Mouse (Mus musculus): ENCODE measurements around the gene Rasal3. TPM values are rescaled to one million over a fixed set of nuclear protein-coding genes. Genes with fewer than 3 reads are reported as not detected.

Gene Rasal3
- polyA plus RNA-seq, 1 experiment from 2014 or later: 1.0 TPM

GRCm38 (mm10) chr17:32349851-32350381 lies 53.5 kb downstream of the Rasal3 start:
- Histone ChIP-seq H3K9me3 (ENCODE audit: low read depth, low read length) (no peaks in the 10 kb centered on the region), H3K27me3 (ENCODE audit: insufficient read depth, low read length) (no peaks in the 10 kb centered on the region), H3K9ac (peak overlapping the region; percentile 74), H3K27ac (ENCODE audit: low read depth) (peak overlapping the region; percentile 82), H3K4me1 (ENCODE audit: insufficient read depth) (0 out of 2 replicates have a peak, but pooled peaks cover 4% of the 10 kb centered on the region), H3K4me2 (peak overlapping the region; percentile 87), H3K4me3 (ENCODE audit: low read depth, low read length) (peak overlapping the region; percentile 85), H3K36me3 (ENCODE audit: insufficient read depth) (peaks cover 29% of the 10 kb centered on the region)
- no peak for TF ChIP-seq CTCF (IDR thresholded peaks at IDR 0.05; ENCODE audit: low read depth)
- ATAC-seq (ENCODE audit: insufficient read depth) (no peak; the same call in none of the 2 replicates), DNase-seq (no peak)
- under 1% methylated on average over 24 of the region's 24 CpGs for WGBS

- Histone ChIP-seq H3K9ac (peak overlapping the region; percentile 74), H3K4me3 (ENCODE audit: low read depth, low read length) (peak overlapping the region; percentile 85), H3K4me2 (peak overlapping the region; percentile 87), H3K36me3 (ENCODE audit: insufficient read depth) (peaks cover 29% of the 10 kb centered on the region), H3K9me3 (ENCODE audit: low read depth, low read length) (no peaks in the 10 kb centered on the region), H3K27me3 (ENCODE audit: insufficient read depth, low read length) (no peaks in the 10 kb centered on the region), H3K4me1 (ENCODE audit: insufficient read depth) (0 out of 2 replicates have a peak, but pooled peaks cover 4% of the 10 kb centered on the region), H3K27ac (ENCODE audit: low read depth) (peak overlapping the region; percentile 82)
- DNase-seq (peak; percentile 68), ATAC-seq (ENCODE audit: insufficient read depth) (no peak)
- WGBS: 6% methylated on average over 4 of the region's 4 CpGs
- TF ChIP-seq CTCF (IDR thresholded peaks at IDR 0.05; ENCODE audit: low read depth): peak; percentile 90
Measured at GRCm38 (mm10) chr17:32349037-32349732, 54.2 kb downstream of the Rasal3 start.

DNA sequence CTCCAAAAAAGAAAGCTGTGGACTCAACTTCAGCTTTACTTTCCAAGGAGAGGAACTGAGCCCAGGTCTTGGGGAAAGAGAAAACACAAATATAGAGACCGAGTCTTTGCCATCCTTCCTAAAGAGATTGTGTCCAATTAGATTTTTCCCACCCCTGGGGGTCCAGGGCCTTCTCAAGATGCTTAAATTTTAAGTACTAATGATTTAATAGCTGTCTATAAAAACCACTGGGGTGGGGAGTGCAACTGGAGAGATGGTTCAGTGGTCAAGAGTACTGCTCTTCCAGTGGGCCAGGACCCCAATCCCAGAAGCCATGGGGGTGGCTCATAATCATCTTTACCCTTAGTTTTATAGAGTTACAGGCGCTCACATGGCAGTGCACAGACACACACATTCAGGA lies 55.0 kb downstream of the Rasal3 start:
- DNase-seq (no peak), ATAC-seq (ENCODE audit: insufficient read depth) (no peak)
- Histone ChIP-seq H3K27ac (ENCODE audit: low read depth) (no peak overlapping the region), H3K4me2 (peak overlapping the region; percentile 87), H3K9ac (no peak overlapping the region), H3K36me3 (ENCODE audit: insufficient read depth) (peaks cover 28% of the 10 kb centered on the region), H3K27me3 (ENCODE audit: insufficient read depth, low read length) (no peaks in the 10 kb centered on the region), H3K9me3 (ENCODE audit: low read depth, low read length) (no peaks in the 10 kb centered on the region), H3K4me1 (ENCODE audit: insufficient read depth) (0 out of 2 replicates have a peak, but pooled peaks cover 4% of the 10 kb centered on the region), H3K4me3 (ENCODE audit: low read depth, low read length) (no peak overlapping the region; the same call in 1 of the 2 replicates)
- TF ChIP-seq CTCF (IDR thresholded peaks at IDR 0.05; ENCODE audit: low read depth): no peak
- 86% methylated on average over 2 of the region's 2 CpGs for WGBS

GRCm38 (mm10) chr17:32341102-32341501 lies 62.3 kb downstream of the Rasal3 start:
- no peak for TF ChIP-seq CTCF (IDR thresholded peaks at IDR 0.05; ENCODE audit: low read depth)
- DNase-seq (no peak), ATAC-seq (ENCODE audit: insufficient read depth) (no peak)
- Histone ChIP-seq H3K9ac (no peak overlapping the region), H3K9me3 (ENCODE audit: low read depth, low read length) (no peaks in the 10 kb centered on the region), H3K4me3 (ENCODE audit: low read depth, low read length) (no peak overlapping the region), H3K4me2 (no peak overlapping the region), H3K27ac (ENCODE audit: low read depth) (no peak overlapping the region), H3K27me3 (ENCODE audit: insufficient read depth, low read length) (no peaks in the 10 kb centered on the region), H3K36me3 (ENCODE audit: insufficient read depth) (peaks cover 49% of the 10 kb centered on the region), H3K4me1 (ENCODE audit: insufficient read depth) (no peaks in the 10 kb centered on the region)
- 97% methylated on average over 1 of the region's 1 CpGs for WGBS

Small RNAs within 50 kb of the gene (microRNA-seq; reads per million reads assigned to microRNA genes)
- gene Gm22201 (ENCODE audit: borderline number of aligned reads): not detected

Other genes with a start within 250 kb of the Rasal3 start
- 19.4 and 21.7 TPM in 2 replicates for gene Notch3, start 236.7 kb downstream of the Rasal3 start, polyA plus RNA-seq (2014; fragmentation: Nextera tagmentation; extraction: Ambion mirVana)
- 0.14 and 0.22 TPM in 2 replicates for gene Ephx3, start 214.0 kb downstream of the Rasal3 start, polyA plus RNA-seq (2014; fragmentation: Nextera tagmentation; extraction: Ambion mirVana)
- 111 and 114 TPM in 2 replicates for gene Brd4, start 118.9 kb downstream of the Rasal3 start, polyA plus RNA-seq (2014; fragmentation: Nextera tagmentation; extraction: Ambion mirVana)
- gene Akap8, start 82.3 kb downstream of the Rasal3 start, polyA plus RNA-seq (2014; fragmentation: Nextera tagmentation; extraction: Ambion mirVana): 45.4 and 54.3 TPM in 2 replicates
- 68.7 and 82.0 TPM in 2 replicates for gene Akap8l, start 53.0 kb downstream of the Rasal3 start, polyA plus RNA-seq (2014; fragmentation: Nextera tagmentation; extraction: Ambion mirVana)
- gene Wiz, start 14.1 kb downstream of the Rasal3 start, polyA plus RNA-seq (2014; fragmentation: Nextera tagmentation; extraction: Ambion mirVana): 41.8 and 48.1 TPM in 2 replicates
- 0.07 TPM in 1 of 2 replicates, not detected in the other for gene Pglyrp2, start 20.6 kb upstream of the Rasal3 start, polyA plus RNA-seq (2014; fragmentation: Nextera tagmentation; extraction: Ambion mirVana)
- gene Cyp4f39, start 49.1 kb upstream of the Rasal3 start, polyA plus RNA-seq (2014; fragmentation: Nextera tagmentation; extraction: Ambion mirVana): 0.72 and 0.87 TPM in 2 replicates
- 5.4 and 5.9 TPM in 2 replicates for gene Cyp4f17, start 102.5 kb upstream of the Rasal3 start, polyA plus RNA-seq (2014; fragmentation: Nextera tagmentation; extraction: Ambion mirVana)
- 14.1 and 15.7 TPM in 2 replicates for gene Cyp4f16, start 133.0 kb upstream of the Rasal3 start, polyA plus RNA-seq (2014; fragmentation: Nextera tagmentation; extraction: Ambion mirVana)
- gene Cyp4f37, start 217.7 kb upstream of the Rasal3 start, polyA plus RNA-seq (2014; fragmentation: Nextera tagmentation; extraction: Ambion mirVana): not detected in 2 replicates

Data from lung, embryonic 14.5 days (tissue).